Mouse (Mus musculus) limb, embryonic 14.5 days (tissue): Measurements from ENCODE around the gene H2al2a. TPM values are rescaled to one million over a fixed set of nuclear protein-coding genes. Genes with fewer than 3 reads are reported as not detected.

Experiments used
- ATAC-seq: fragments of 200-750 bp; cut with Nextera tagmentation; 2 replicates; pipeline ENCODE4 v1.8.0; 2017; ENCODE audit warnings: low read depth, moderate number of reproducible peaks, moderate TSS enrichment; ENCODE audit not compliant: low FRiP score
- DNase-seq: peaks from one replicate; pipeline ENCODE4 v3.0.0-alpha.2; 2015; ENCODE audit warnings: low spot score
- H3K27ac ChIP-seq: fragments of 300-500 bp; sonication (generic); replicated peaks from 2 replicates; pipeline ENCODE4 v1.5.1; 2014; ENCODE audit warnings: low read depth, mild to moderate bottlenecking, low read length, moderate library complexity, mixed read lengths
- H3K27me3 ChIP-seq: fragments of 300-500 bp; sonication (generic); 2 replicates; pipeline ENCODE4 v1.6.1; 2014; ENCODE audit warnings: low read length, mixed read lengths; ENCODE audit not compliant: control insufficient read depth, insufficient read depth
- H3K36me3 ChIP-seq: fragments of 300-500 bp; sonication (generic); 2 replicates; pipeline ENCODE4 v1.6.1; 2014; ENCODE audit warnings: mild to moderate bottlenecking, low read length, moderate library complexity, mixed read lengths; ENCODE audit not compliant: control insufficient read depth, insufficient read depth
- H3K4me1 ChIP-seq: fragments of 300-500 bp; sonication (generic); 2 replicates; pipeline ENCODE4 v1.6.1; 2014; ENCODE audit warnings: antibody characterized with exemption, low read length, mixed read lengths; ENCODE audit not compliant: control insufficient read depth, insufficient read depth
- H3K4me2 ChIP-seq: fragments of 300-500 bp; sonication (generic); replicated peaks from 2 replicates; pipeline ENCODE4 v1.6.1; 2014; ENCODE audit warnings: low read depth, mild to moderate bottlenecking, low read length, moderate library complexity; ENCODE audit not compliant: severe bottlenecking
- H3K4me3 ChIP-seq: fragments of 300-500 bp; sonication (generic); replicated peaks from 2 replicates; pipeline ENCODE4 v1.5.1; 2014; ENCODE audit warnings: low read length
- H3K9ac ChIP-seq: fragments of 300-500 bp; sonication (generic); 2 replicates; pipeline ENCODE4 v1.6.1; 2014; ENCODE audit warnings: mild to moderate bottlenecking, low read depth, low read length, moderate library complexity; ENCODE audit not compliant: severe bottlenecking
- H3K9me3 ChIP-seq: fragments of 300-500 bp; sonication (generic); 2 replicates; pipeline ENCODE4 v1.6.1; 2016; ENCODE audit warnings: low read length; ENCODE audit not compliant: control insufficient read depth
- POLR2A ChIP-seq: fragments of 200-500 bp; IDR thresholded peaks from 2 replicates; pipeline ENCODE4 v1.8.0; 2012; ENCODE audit warnings: inconsistent platforms, mild to moderate bottlenecking, moderate library complexity, borderline replicate concordance; ENCODE audit not compliant: insufficient read depth, insufficient read length; ENCODE audit errors: extremely low read depth
- WGBS: fragments of 180-500 bp; shearing (Covaris S2); extraction: QIAGEN DNeasy Blood & Tissue Kit; methylation state at CpG from one replicate; pipeline ENCODE4 v1.1.7; 2014; 5-methylcytosine and 5-hydroxymethylcytosine counted together
- polyA plus RNA-seq, 2 experiments: library from polyadenylated mRNA; depleted of rRNA in 1 of 2; stranded (reverse) in 1 of 2; unstranded in 1 of 2; fragments of >200 nt; fragmentation: Nextera tagmentation in 1 of 2; extraction: Ambion mirVana in 1 of 2; gene quantifications; 2 replicates each; pipeline versions ENCODE4 v1.2.1 to v1.2.3; 2012 to 2014

H2al2a gene
- polyA plus RNA-seq, 2 experiments: not detected

DNA sequence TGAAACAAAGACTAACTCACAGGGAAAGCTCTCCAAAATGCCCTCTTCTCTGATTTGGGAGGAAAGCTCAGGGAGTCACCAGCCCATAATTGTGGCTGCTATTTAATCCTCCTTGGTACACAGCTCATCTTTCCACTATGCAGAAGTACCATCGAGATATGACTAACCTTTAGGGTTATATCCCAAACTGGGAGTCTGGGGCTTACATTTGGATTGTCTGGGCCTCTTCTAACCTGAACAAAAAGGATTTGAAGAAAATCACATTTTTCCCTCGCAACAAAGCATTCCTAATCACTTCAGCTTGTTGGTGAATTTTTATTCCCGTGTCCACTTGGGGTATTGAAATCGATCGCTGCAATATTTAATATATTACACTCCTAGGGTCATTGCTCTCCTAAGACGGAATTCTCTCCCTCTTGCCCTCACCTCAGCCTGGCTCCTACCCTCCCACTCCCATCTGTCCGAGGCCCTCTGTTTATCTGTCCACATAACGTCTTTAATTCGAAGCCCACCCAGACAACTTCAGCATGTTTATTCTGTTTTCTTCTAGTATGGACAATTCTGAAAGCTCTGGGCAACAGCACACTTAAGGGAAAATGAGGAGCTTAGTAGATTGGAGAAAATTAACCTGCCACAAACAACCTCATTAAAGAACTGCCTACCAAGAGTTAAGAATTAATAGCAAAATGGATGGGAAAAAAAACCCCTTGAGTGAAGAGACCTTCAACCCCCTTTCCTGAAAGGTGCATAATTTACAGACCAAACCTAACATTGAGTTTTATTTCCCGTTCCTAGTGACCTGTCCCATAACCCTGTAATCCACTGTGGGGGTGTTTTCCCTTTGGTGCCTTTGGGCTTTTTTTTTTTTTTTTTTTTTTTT lies 37.9 kb upstream of the H2al2a start:
- peaks cover 26% of the 10 kb centered on the region for H3K4me1 ChIP-seq
- WGBS: 69% methylated on average over 10 of the region's 10 CpGs

DNA sequence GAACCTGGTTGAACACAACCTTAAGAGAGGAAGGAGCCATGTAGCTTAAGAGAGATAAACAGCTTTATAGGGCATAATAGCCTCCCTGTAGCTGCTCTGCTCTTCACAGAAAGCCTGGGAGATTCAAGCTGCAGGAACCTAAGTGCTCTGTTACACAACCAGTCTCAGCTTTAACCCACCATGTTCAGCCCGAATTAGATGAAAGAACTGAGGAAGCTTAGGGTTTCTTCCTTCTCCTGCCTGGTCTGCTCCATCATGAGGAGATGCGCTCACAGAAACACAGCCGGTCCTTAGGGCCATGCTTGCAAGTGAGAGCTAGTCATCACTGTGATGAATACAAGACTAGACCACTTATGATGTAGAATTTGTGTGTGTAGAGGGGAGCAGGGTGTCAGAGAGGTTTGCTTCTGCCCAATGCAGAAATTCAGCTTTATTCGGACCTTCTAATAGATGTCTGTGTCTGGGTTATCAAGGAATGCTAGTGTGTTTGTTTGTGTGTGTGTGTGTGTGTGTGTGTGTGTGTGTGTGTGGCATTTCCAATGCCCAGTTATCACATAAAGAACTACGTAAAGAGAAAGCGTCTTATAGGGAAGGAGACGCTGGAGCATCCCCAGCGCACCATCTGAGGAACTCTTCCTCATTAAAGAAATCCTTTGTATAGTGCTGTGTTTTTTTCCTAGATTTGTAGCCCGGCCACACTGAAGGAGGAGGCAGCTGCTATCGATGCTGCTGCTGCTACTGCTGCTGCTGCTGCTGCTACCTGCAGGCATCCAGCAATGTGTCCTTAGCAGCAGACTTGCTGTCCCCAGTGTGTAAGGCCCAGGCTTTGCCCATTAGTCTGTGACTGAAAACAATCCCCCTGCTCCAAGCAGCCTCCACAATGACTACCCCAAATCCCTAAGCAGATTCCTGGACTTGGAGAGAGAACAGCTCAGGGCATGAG lies 36.7 kb upstream of the H2al2a start:
- WGBS: 57% methylated on average over 10 of the region's 10 CpGs
- no peak for TF ChIP-seq POLR2A
- no peak overlapping the region for H3K4me2 ChIP-seq
- no peak overlapping the region for H3K4me3 ChIP-seq
- no peak overlapping the region for H3K27ac ChIP-seq
- no peak for DNase-seq
- no peak overlapping the region for H3K9ac ChIP-seq
- ATAC-seq: no peak
- peaks cover 19% of the 10 kb centered on the region for H3K4me1 ChIP-seq
- H3K36me3 ChIP-seq: no peaks in the 10 kb centered on the region
- no peaks in the 10 kb centered on the region for H3K27me3 ChIP-seq
- no peaks in the 10 kb centered on the region for H3K9me3 ChIP-seq

More for the DNA sequence above, 37.9 kb upstream of the H2al2a start:
- no peak overlapping the region for H3K4me3 ChIP-seq
- no peak overlapping the region for H3K4me2 ChIP-seq
- ATAC-seq: no peak
- no peaks in the 10 kb centered on the region for H3K36me3 ChIP-seq
- no peak overlapping the region for H3K27ac ChIP-seq
- no peak overlapping the region for H3K9ac ChIP-seq
- no peaks in the 10 kb centered on the region for H3K9me3 ChIP-seq
- no peak for DNase-seq
- no peak for TF ChIP-seq POLR2A
- H3K27me3 ChIP-seq: no peaks in the 10 kb centered on the region

DNA sequence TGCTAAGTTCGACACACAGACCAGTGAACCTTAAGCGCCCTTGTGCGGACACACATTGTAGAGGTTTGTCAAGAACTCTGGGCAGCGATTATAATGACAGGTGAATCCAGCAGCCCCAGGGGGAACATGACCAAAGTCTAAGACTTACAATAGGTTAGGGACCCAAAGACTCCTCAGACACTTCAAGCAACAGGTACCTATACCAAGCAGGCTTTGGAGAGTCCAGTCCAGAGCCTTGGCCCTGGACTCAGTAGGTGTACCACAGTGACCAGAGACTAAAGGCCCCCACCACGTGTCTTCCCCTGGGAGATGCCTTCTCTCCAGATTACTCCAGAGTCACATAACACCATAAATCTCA lies 35.8 kb upstream of the H2al2a start:
- Histone ChIP-seq H3K27ac (no peak overlapping the region), H3K27me3 (no peaks in the 10 kb centered on the region), H3K4me3 (no peak overlapping the region), H3K9ac (no peak overlapping the region), H3K4me2 (peak overlapping the region; percentile 97; the same call in 1 of the 2 replicates), H3K9me3 (no peaks in the 10 kb centered on the region), H3K36me3 (no peaks in the 10 kb centered on the region), H3K4me1 (peaks cover 19% of the 10 kb centered on the region)
- ATAC-seq (no peak), DNase-seq (no peak)
- TF ChIP-seq POLR2A: no peak
- 65% methylated on average over 5 of the region's 5 CpGs for WGBS

DNA sequence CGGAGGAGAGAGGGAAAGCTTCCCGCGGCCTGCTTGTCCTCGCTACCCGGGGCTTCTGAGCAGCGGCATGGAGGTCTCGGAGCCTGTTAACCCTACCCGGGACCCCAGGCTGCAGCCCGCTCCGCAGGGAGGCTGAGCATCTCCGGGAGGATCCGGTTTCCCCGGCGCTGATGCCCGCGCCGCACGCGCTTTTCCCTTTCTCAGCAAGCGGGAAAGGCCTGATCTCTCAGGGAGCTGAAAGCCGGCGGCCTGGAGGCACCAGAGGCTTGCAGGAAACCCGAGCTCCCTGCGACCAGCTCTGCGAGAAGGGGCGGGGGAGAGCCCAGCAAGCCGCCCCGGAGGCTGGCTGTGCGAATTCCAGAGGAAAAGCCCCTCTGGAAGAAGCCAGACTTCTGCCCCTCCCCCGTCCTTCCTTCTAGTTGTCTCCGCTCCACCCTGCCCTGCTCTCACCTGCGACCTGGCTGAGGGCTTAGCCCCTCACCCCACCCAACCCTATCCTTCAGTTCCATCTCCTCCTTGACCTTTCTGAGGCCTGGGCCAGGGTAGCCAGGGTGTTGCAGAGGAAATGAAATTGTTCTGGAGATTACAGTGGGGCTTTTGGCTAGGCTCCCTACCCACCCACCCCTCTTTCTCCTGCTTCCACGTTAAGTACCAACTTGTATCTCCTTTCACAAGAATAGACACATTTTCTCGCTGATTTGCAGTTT lies 35.2 kb upstream of the H2al2a start:
- DNase-seq (peak; percentile 76), ATAC-seq (peak; percentile 31; the same call in 1 of the 2 replicates)
- Histone ChIP-seq H3K4me3 (peak overlapping the region; percentile 43), H3K27me3 (no peaks in the 10 kb centered on the region), H3K36me3 (no peaks in the 10 kb centered on the region), H3K4me2 (peak overlapping the region; percentile 97), H3K27ac (peak overlapping the region; percentile 45; the same call in 1 of the 2 replicates), H3K9ac (peak overlapping the region; percentile 83), H3K9me3 (no peaks in the 10 kb centered on the region), H3K4me1 (peaks cover 20% of the 10 kb centered on the region)
- no peak for TF ChIP-seq POLR2A
- WGBS: 3% methylated on average over 33 of the region's 34 CpGs
